Mouse (Mus musculus) ES-E14 (cell line): Measurements from ENCODE around the gene Arl2. TPM values are rescaled to one million over a fixed set of nuclear protein-coding genes. Genes with fewer than 3 reads are reported as not detected.
A peak's percentile ranks its signal among the peaks of the same experiment; 100 is the strongest.

Experiments used
- DNase-seq: peaks from one replicate; pipeline ENCODE4 v3.0.0-alpha.2; 2013; ENCODE audit warnings: low read depth, low spot score
- H3K27ac ChIP-seq: 2 replicates; pipeline ENCODE4 v1.5.1; 2012; ENCODE audit warnings: low read depth, mild to moderate bottlenecking, low read length, moderate library complexity, mixed read lengths; ENCODE audit not compliant: poor library complexity, insufficient read depth, severe bottlenecking
- H3K36me3 ChIP-seq: 2 replicates; pipeline ENCODE4 v1.6.1; 2012; ENCODE audit warnings: mild to moderate bottlenecking, low read length, moderate library complexity, mixed read lengths; ENCODE audit not compliant: control insufficient read depth, poor library complexity, insufficient read depth, severe bottlenecking
- H3K4me1 ChIP-seq, 2 experiments: fragments of 150-350 bp in 1 of 2; sonication (generic) in 1 of 2; 2 replicates each; pipeline ENCODE4 v1.6.1; 2012; ENCODE audit warnings: low read length in 2 of 2, mild to moderate bottlenecking in 1 of 2, mixed read lengths in 1 of 2; ENCODE audit not compliant: control insufficient read depth in 2 of 2, insufficient read depth in 2 of 2, poor library complexity in 1 of 2
- H3K4me3 ChIP-seq, 2 experiments: fragments of 150-350 bp in 1 of 2; sonication (generic) in 1 of 2; 2 replicates each; pipeline ENCODE4 v1.5.1; 2012; ENCODE audit warnings: low read length in 2 of 2, low read depth in 1 of 2, mild to moderate bottlenecking in 1 of 2, mixed read lengths in 1 of 2; ENCODE audit not compliant: insufficient read depth in 1 of 2, poor library complexity in 1 of 2, severe bottlenecking in 1 of 2
- H3K9ac ChIP-seq: 2 replicates; pipeline ENCODE4 v1.6.1; 2012; ENCODE audit warnings: low read depth, mild to moderate bottlenecking, low read length, mixed read lengths; ENCODE audit not compliant: poor library complexity, insufficient read depth, severe bottlenecking
- H3K9me3 ChIP-seq: fragments of 150-350 bp; sonication (generic); 2 replicates; pipeline ENCODE4 v1.6.1; 2012; ENCODE audit warnings: low read depth, mild to moderate bottlenecking, low read length; ENCODE audit not compliant: control insufficient read depth, insufficient read depth
- CHD2 ChIP-seq: IDR thresholded peaks from 2 replicates; pipeline ENCODE4 v1.6.1; 2014; ENCODE audit warnings: mild to moderate bottlenecking, low read depth, low read length, inconsistent platforms
- HCFC1 ChIP-seq: IDR thresholded peaks from 2 replicates; pipeline ENCODE4 v1.6.1; 2012; ENCODE audit warnings: low read length, inconsistent platforms, borderline replicate concordance; ENCODE audit not compliant: insufficient read depth
- MAFK ChIP-seq: IDR thresholded peaks from 2 replicates; pipeline ENCODE4 v1.6.1; 2014; ENCODE audit warnings: mild to moderate bottlenecking, low read depth, low read length, inconsistent platforms; ENCODE audit not compliant: insufficient read depth
- ZC3H11A ChIP-seq: IDR thresholded peaks from 2 replicates; pipeline ENCODE4 v1.6.1; 2012; ENCODE audit warnings: low read depth, mild to moderate bottlenecking, inconsistent platforms, low read length, borderline replicate concordance
- ZNF384 ChIP-seq: IDR thresholded peaks from 2 replicates; pipeline ENCODE4 v1.6.1; 2012; ENCODE audit warnings: low read depth, low read length, inconsistent platforms
- in situ Hi-C, 2 experiments: fragments of 600-800 bp; cut with MboI; formaldehyde crosslinking; loops; one replicate each; pipeline ENCODE4 v1.15.1; 2025; ENCODE audit warnings: low sequenced_read_pairs in 2 of 2, inconsistent platforms in 1 of 2; ENCODE audit not compliant: unreplicated experiment in 2 of 2
- total RNA-seq: library from RNA; depleted of rRNA; stranded (reverse); fragments of 300-350 nt; gene quantifications from 2 replicates; pipeline ENCODE4 v1.2.3, GENCODE M21; 2012; rRNA removed

Gene Arl2
- total RNA-seq, result 42.2 and 43.8 TPM in 2 replicates

DNA sequence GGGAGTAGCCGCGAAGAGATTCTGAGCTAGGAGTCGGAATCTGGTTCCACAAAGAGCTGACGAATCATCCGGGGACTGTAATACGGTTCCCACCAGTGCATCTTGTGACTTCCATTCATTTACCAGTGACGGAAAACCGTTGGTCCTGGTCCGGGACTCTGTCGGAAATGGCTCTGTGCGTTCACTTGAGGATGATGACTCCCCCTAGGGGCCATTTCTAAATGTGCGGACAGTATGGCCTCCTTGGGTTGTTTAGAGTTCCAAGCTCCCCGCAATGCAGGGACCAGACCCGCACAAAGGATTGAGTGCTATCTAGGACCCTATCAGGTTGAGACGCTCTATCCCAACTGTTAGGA is at the start of gene Arl2:
Arl2 (minus strand) TSS at position 155 of the 356 bp plus-strand sequence.
- peak; percentile 88 for DNase-seq
- Histone ChIP-seq H3K9me3 (no peaks in the 10 kb centered on the region), H3K36me3 (peaks cover 9% of the 10 kb centered on the region; the same call in 1 of the 2 replicates), H3K9ac (peak within 1 kb of the TSS; percentile 93), H3K27ac (peak within 1 kb of the TSS; percentile 95), H3K4me1 (peaks cover 0 to 4% of the 10 kb centered on the region in 2 experiments; a peak in 1 of 4 replicates), H3K4me3 (peak within 1 kb of the TSS; percentile 81 to 83)
- in situ Hi-C loops, result no loop called here
- TF ChIP-seq ZNF384, result no peak
- no peak for TF ChIP-seq HCFC1
- no peak for TF ChIP-seq MAFK
- no peak for TF ChIP-seq ZC3H11A
- no peak for TF ChIP-seq CHD2

DNA sequence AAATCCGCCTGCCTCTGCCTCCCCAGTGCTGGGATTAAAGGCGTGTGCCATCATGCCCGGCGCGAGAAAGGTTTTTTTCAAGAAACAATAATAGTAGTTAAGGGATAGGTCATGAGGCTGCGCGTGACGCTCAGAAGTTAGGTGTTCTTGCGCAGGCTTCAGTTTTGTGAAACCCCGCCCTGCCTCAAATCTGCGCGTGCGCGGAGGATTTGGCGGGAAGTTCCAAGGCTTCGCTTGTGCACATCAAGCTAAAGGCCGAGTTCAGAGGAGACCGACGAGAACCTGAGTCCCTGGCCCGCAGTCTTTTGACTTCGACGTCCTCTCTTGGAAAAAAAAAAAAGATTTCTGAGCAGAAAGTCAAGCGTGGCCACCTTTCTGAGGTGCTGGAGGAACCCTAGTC is 42.8 kb upstream of the Arl2 start, which contains the start of gene Majin:
Majin (plus strand) TSS at position 258 of the 400 bp plus-strand sequence.
- peak within 1 kb of the TSS; percentile 53 for H3K9ac ChIP-seq
- H3K36me3 ChIP-seq, result no peaks in the 10 kb centered on the region
- H3K4me3 ChIP-seq, result peak within 1 kb of the TSS; percentile 8 to 35; a peak in 1 of 4 replicates
- H3K27ac ChIP-seq, result no peak within 1 kb of the TSS
- TF ChIP-seq CHD2 (no peak), ZC3H11A (no peak), ZNF384 (no peak), MAFK (no peak), HCFC1 (no peak)
- no peaks in the 10 kb centered on the region for H3K9me3 ChIP-seq
- DNase-seq, result peak; percentile 56
- peaks cover 0 to 7% of the 10 kb centered on the region in 2 experiments; a peak in 1 of 4 replicates for H3K4me1 ChIP-seq
- in situ Hi-C loops, result no loop called here

DNA sequence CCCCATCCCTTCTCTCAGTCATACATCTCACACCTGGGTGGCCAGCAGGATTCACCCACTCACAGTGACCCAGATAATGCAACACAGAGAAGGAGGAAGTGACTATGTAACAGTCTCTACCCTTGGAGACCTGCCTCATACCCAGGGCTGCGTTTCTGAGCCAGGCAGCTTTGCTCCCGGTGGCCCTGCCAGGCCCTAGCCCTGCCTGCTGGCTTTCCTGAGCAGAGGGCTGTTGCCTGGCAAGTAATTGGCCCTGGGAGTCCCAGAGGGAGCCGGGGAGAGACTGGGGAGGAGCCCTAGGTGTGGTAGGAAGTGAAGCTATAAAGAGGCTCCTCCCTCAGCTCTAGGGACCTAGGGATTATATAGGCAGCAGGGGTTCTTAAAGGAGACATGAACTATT is 41.2 kb upstream of the Arl2 start:
- Histone ChIP-seq H3K27ac (no peak overlapping the region), H3K36me3 (no peaks in the 10 kb centered on the region), H3K4me1 (peaks cover 0 to 7% of the 10 kb centered on the region in 2 experiments; a peak in 1 of 4 replicates), H3K9me3 (no peaks in the 10 kb centered on the region), H3K4me3 (no peak overlapping the region), H3K9ac (no peak overlapping the region)
- no peak for TF ChIP-seq CHD2
- no peak for TF ChIP-seq ZNF384
- TF ChIP-seq MAFK, result no peak
- no peak for TF ChIP-seq HCFC1
- TF ChIP-seq ZC3H11A, result no peak
- in situ Hi-C loops, result no loop called here
- no peak for DNase-seq

DNA sequence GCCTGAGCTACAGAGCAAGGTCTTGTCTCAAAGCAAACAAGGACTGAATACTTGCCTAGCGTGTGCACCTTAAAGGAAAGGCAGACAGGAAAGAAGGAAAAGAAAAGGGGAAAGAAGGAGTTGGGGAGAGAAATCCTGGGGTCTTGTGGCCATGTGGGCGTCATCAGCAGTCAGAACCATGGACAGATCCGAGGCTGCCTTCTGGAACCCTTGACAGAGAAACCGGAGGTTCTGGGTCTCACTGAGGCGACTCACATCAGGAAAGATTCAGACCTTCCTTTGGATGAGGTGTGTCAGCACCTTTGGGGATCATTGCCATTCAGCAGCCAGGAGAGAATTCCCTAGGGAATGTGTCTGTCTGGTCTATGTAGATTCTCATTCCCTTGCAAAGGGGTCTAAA is 40.3 kb upstream of the Arl2 start:
- peak; percentile 50 for DNase-seq
- Histone ChIP-seq H3K9me3 (no peaks in the 10 kb centered on the region), H3K4me1 (peaks cover 0 to 7% of the 10 kb centered on the region in 2 experiments; a peak in 1 of 4 replicates), H3K4me3 (no peak overlapping the region), H3K27ac (no peak overlapping the region), H3K36me3 (no peaks in the 10 kb centered on the region), H3K9ac (no peak overlapping the region)
- in situ Hi-C loops, result no loop called here
- TF ChIP-seq ZC3H11A (no peak), MAFK (no peak), CHD2 (no peak), HCFC1 (no peak), ZNF384 (no peak)

DNA sequence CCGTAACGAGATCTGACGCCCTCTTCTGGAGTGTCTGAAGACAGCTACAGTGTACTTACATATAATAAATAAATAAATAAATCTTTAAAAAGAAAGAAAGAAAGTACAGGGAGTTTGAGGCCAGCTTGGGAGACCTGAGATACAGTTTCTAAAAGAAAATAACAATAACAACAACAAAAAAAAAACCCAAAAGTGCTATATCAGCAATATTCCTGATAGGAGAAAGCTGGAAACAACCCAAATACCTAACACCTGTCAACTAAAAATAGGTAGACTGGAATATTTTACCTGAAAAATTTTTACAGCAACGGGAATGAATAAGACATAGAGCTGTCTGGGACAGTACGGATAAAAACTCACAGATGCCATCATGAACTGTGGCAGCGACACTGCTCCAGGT is 37.4 kb upstream of the Arl2 start:
- Histone ChIP-seq H3K4me3 (no peak overlapping the region), H3K9me3 (no peaks in the 10 kb centered on the region), H3K36me3 (no peaks in the 10 kb centered on the region), H3K9ac (no peak overlapping the region), H3K27ac (no peak overlapping the region), H3K4me1 (peaks cover 0 to 2% of the 10 kb centered on the region in 2 experiments; a peak in 1 of 4 replicates)
- in situ Hi-C loops, result no loop called here
- TF ChIP-seq HCFC1 (no peak), MAFK (peak; percentile 88), ZC3H11A (no peak), CHD2 (no peak), ZNF384 (no peak)
- DNase-seq, result no peak
